Mouse (Mus musculus): ENCODE results near the gene Mypop. TPM values are rescaled to one million over a fixed set of nuclear protein-coding genes. Genes with fewer than 3 reads are reported as not detected.

Gene Mypop
- polyA plus RNA-seq, 2 experiments, result 0.20 to 0.34 TPM

- peaks cover 15 to 23% of the 10 kb centered on the region in 2 experiments for H3K4me1 ChIP-seq (replicated peaks; ENCODE audit: control insufficient read depth in 2 of 2, insufficient read depth in 2 of 2, low read length in 1 of 2)
- TF ChIP-seq EP300 (IDR thresholded peaks at IDR 0.05; ENCODE audit: low read depth) (no peak), CTCF (IDR thresholded peaks at IDR 0.05; ENCODE audit: low read depth) (no peak)
- H3K27me3 ChIP-seq (ENCODE audit: control insufficient read depth, insufficient read depth, low read length), result no peaks in the 10 kb centered on the region
- H3K9me3 ChIP-seq (ENCODE audit: control insufficient read depth, low read length), result no peaks in the 10 kb centered on the region
- peak overlapping the region; percentile 74 for H3K9ac ChIP-seq (replicated peaks)
- WGBS (ENCODE audit: insufficient replicate concordance), result 0% methylated on average over 17 of the region's 17 CpGs
- peak overlapping the region; percentile 79 for H3K27ac ChIP-seq
- peak overlapping the region; percentile 79 for H3K4me2 ChIP-seq (ENCODE audit: low read depth)
- peak; percentile 68 for ATAC-seq (ENCODE audit: insufficient read depth)
- H3K36me3 ChIP-seq (replicated peaks; ENCODE audit: control insufficient read depth, insufficient read depth, low read depth), result no peaks in the 10 kb centered on the region
- H3K4me3 ChIP-seq (ENCODE audit: insufficient read depth in 1 of 2, low read depth in 2 of 2, low read length in 2 of 2), result peak overlapping the region; percentile 54 to 56
- peak; percentile 77 to 82 (median 78) for DNase-seq (ENCODE audit: low read depth in 3 of 3, low spot score in 3 of 3)
Measured at GRCm38 (mm10) chr7:19002848-19003498, 11.9 kb downstream of the Mypop start.

DNA sequence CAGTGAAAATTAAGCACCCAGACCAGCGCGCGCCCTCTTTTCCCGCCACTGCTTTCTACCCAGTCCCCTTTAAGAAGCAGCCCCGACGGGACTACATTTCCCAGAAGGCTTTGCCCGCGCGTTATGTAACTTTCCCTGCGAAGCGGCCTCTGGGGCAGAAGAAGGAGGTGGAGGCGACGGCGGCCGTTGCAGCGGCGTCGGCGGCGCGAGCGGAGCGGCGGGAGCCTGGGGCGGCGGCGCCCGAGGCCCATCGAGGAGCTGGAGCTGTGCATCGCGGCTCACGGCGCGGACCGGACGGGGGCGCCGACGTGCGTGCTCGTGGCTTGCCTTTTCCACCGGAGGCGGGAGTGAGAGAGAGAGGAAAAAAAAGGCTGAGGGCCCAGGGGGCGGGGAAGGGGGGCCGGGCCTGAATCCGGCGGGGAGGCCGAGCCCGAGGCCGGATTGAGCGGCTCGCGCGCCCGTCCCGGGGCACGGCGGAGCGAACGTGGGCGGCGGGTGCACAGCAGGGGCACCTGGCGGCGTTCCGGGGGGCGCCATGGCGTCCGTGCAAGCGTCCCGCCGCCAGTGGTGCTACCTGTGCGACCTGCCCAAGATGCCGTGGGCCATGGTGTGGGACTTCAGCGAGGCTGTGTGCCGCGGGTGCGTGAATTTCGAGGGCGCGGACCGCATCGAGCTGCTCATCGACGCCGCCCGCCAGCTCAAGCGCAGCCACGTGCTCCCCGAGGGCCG lies 13.0 kb downstream of the Mypop start, which contains the start of gene Irf2bp1:
TSS of gene Irf2bp1 (plus strand) at position 143 of the 729 bp plus-strand sequence.
- TF ChIP-seq EP300 (IDR thresholded peaks at IDR 0.05; ENCODE audit: low read depth) (no peak), CTCF (IDR thresholded peaks at IDR 0.05; ENCODE audit: low read depth) (peak; percentile 11; the same call in 1 of the 2 replicates)
- Histone ChIP-seq H3K36me3 (replicated peaks; ENCODE audit: control insufficient read depth, insufficient read depth, low read depth) (no peaks in the 10 kb centered on the region), H3K4me2 (ENCODE audit: low read depth) (peak within 1 kb of the TSS; percentile 79), H3K9ac (replicated peaks) (peak within 1 kb of the TSS; percentile 80), H3K4me3 (ENCODE audit: insufficient read depth in 1 of 2, low read depth in 2 of 2, low read length in 2 of 2) (peak within 1 kb of the TSS; percentile 58 to 82), H3K9me3 (ENCODE audit: control insufficient read depth, low read length) (no peaks in the 10 kb centered on the region), H3K4me1 (replicated peaks; ENCODE audit: control insufficient read depth in 2 of 2, insufficient read depth in 2 of 2, low read length in 1 of 2) (peaks cover 15 to 23% of the 10 kb centered on the region in 2 experiments), H3K27ac (peak within 1 kb of the TSS; percentile 79), H3K27me3 (ENCODE audit: control insufficient read depth, insufficient read depth, low read length) (no peaks in the 10 kb centered on the region)
- DNase-seq (ENCODE audit: low read depth in 3 of 3, low spot score in 3 of 3) (peak; percentile 87 to 91 (median 90)), ATAC-seq (ENCODE audit: insufficient read depth) (peak; percentile 66)
- under 1% methylated on average over 77 of the region's 90 CpGs for WGBS (ENCODE audit: insufficient replicate concordance)

DNA sequence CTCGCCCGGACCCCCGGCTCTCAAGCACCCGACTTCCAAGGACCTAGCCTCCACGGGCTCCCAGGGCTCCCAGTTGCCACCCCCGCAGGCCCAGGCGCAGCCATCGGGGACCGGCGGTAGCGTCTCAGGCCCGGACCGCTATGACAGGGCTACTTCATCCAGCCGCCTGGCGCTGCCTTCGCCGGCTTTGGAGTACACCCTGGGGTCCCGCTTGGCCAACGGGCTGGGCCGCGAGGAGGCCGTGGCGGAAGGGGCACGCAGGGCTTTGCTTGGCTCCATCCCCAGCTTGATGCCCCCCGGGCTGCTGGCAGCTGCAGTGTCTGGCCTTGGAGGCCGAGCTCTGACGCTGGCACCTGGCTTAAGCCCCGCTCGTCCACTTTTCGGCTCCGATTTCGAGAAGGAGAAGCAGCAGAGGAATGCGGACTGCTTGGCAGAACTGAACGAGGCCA lies 13.6 kb downstream of the Mypop start:
- Histone ChIP-seq H3K4me1 (replicated peaks; ENCODE audit: control insufficient read depth in 2 of 2, insufficient read depth in 2 of 2, low read length in 1 of 2) (peaks cover 15 to 23% of the 10 kb centered on the region in 2 experiments), H3K4me2 (ENCODE audit: low read depth) (peak overlapping the region; percentile 79), H3K4me3 (ENCODE audit: insufficient read depth in 1 of 2, low read depth in 2 of 2, low read length in 2 of 2) (peak overlapping the region; percentile 58 to 82), H3K9me3 (ENCODE audit: control insufficient read depth, low read length) (no peaks in the 10 kb centered on the region), H3K36me3 (replicated peaks; ENCODE audit: control insufficient read depth, insufficient read depth, low read depth) (no peaks in the 10 kb centered on the region), H3K27ac (no peak overlapping the region), H3K27me3 (ENCODE audit: control insufficient read depth, insufficient read depth, low read length) (no peaks in the 10 kb centered on the region), H3K9ac (replicated peaks) (peak overlapping the region; percentile 80)
- DNase-seq (ENCODE audit: low read depth in 3 of 3, low spot score in 3 of 3) (no peak), ATAC-seq (ENCODE audit: insufficient read depth) (no peak)
- TF ChIP-seq EP300 (IDR thresholded peaks at IDR 0.05; ENCODE audit: low read depth), result no peak
- 0 out of 2 replicates have a peak, but pooled peaks have one; percentile 3 for TF ChIP-seq CTCF (IDR thresholded peaks at IDR 0.05; ENCODE audit: low read depth)
- 9% methylated on average over 34 of the region's 34 CpGs for WGBS (ENCODE audit: insufficient replicate concordance)

DNA sequence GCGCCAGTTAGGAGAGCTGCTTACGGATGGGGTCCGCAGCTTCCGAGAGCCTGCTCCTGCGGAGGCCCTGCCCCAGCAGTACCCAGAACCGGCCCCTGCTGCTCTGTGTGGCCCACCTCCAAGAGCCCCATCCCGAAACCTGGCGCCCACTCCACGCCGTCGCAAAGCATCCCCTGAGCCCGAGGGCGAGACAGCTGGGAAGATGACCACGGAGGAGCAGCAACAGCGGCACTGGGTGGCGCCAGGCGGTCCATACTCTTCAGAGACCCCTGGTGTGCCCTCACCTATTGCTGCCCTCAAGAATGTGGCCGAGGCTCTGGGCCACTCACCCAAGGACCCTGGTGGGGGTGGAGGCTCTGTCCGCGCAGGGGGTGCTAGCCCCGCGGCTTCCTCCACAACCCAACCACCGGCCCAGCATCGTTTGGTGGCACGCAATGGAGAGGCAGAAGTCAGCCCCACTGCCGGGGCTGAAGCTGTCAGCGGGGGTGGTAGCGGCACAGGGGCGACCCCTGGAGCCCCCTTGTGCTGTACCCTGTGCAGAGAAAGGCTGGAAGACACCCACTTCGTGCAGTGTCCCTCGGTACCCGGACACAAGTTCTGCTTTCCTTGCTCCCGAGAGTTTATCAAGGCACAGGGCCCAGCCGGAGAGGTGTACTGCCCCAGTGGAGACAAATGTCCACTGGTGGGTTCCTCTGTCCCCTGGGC lies 14.5 kb downstream of the Mypop start:
- ATAC-seq (ENCODE audit: insufficient read depth), result no peak
- peaks cover 13 to 23% of the 10 kb centered on the region in 2 experiments for H3K4me1 ChIP-seq (replicated peaks; ENCODE audit: control insufficient read depth in 2 of 2, insufficient read depth in 2 of 2, low read length in 1 of 2)
- no peaks in the 10 kb centered on the region for H3K36me3 ChIP-seq (replicated peaks; ENCODE audit: control insufficient read depth, insufficient read depth, low read depth)
- H3K9me3 ChIP-seq (ENCODE audit: control insufficient read depth, low read length), result no peaks in the 10 kb centered on the region
- no peak for DNase-seq (ENCODE audit: low read depth in 3 of 3, low spot score in 3 of 3)
- H3K9ac ChIP-seq (replicated peaks), result no peak overlapping the region
- 75% methylated on average over 34 of the region's 34 CpGs for whole genome bisulfite sequencing (ENCODE audit: insufficient replicate concordance)
- H3K27me3 ChIP-seq (ENCODE audit: control insufficient read depth, insufficient read depth, low read length), result no peaks in the 10 kb centered on the region
- H3K27ac ChIP-seq, result no peak overlapping the region
- TF ChIP-seq EP300 (IDR thresholded peaks at IDR 0.05; ENCODE audit: low read depth), result no peak
- no peak for TF ChIP-seq CTCF (IDR thresholded peaks at IDR 0.05; ENCODE audit: low read depth)
- peak overlapping the region; percentile 79 for H3K4me2 ChIP-seq (ENCODE audit: low read depth)
- peak overlapping the region; percentile 58 to 82; a peak in 3 of 4 replicates for H3K4me3 ChIP-seq (ENCODE audit: insufficient read depth in 1 of 2, low read depth in 2 of 2, low read length in 2 of 2)
